Mouse (Mus musculus): ENCODE results near the gene Cyp1a2. TPM values are rescaled to one million over a fixed set of nuclear protein-coding genes. Genes with fewer than 3 reads are reported as not detected.

Gene Cyp1a2
- total RNA-seq, 2 experiments from 2014 or later, result not detected

GRCm38 (mm10) chr9:57647286-57648108 is 36.0 kb downstream of the Cyp1a2 start:
- DNase-seq (ENCODE audit: low spot score in 2 of 2), result no peak

GRCm38 (mm10) chr9:57646551-57647103 is 36.9 kb downstream of the Cyp1a2 start:
- DNase-seq (ENCODE audit: low spot score in 2 of 2), result no peak

DNA sequence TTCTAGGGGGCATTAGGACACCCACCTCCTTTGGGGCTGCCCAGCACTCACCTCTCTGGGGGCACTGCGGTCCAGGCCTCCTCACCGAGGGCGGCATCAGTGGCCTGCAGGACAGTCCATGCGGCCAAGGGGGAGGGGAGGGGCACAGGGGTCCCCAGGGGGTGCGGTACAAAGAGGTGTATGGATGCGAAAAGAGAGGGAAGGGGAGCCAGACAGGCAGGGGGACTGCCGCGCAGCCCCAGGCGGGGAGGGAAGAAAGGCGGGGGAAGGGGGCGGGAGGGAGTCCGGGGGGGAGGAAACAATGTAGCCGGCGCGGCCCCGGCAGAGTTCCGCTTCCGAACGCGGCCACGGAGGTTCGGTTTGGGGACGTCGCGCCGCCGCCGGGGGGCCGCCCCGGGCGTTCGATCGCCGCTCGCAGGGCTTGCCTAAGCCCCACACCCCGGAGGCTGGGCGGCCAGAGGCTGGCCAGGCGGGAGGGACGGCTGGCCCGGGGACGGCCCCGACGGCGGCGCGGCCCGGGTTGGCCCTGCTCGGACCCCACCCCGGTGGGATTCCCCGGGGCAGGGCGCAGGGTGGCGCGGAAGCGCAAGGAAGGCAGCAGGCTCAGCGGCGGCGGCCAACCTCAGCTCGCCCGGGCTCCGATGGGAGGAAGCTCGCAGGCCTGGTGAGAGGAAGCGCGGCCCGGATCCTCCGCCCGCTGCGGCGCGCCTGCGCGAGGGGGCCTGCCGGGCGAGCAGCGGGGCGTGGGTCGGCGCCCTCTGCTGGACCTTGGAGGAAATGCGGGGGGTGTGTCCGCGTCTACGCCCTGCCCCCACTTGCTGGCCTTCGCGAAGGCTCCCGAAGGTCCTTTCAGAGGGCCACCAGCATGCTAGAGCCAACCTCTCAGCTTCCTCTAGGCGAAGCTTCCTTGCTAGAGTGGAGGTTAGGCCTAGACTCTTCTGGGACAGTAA is 38.3 kb downstream of the Cyp1a2 start:
- peak; percentile 86 to 94 for DNase-seq (ENCODE audit: low spot score in 2 of 2)

DNA sequence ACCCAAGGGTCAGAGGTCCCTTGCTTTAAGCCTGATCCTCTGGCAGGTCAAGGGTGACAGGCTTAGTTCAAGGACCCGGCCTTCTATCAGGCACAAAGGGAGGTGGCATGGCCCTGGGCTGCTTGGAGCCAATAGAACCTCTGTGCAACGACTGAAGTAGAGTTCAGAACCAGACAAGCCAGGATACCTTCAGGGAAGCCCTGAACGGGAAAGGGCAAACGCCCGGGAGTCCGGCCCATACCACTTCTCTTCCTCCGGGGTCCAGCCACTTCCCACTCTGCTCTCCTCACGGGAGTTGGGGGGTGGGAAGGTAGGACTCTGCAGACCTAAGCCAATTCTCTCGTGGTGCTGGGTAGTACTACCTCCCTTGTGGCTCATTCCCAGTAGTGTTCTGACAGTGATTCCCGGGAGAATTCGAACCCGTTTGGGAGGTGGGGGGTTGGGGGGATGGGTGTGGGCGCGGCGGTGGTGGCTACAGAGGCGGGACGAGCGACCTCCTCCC is 39.0 kb downstream of the Cyp1a2 start:
- DNase-seq (ENCODE audit: low spot score in 2 of 2), result no peak

- DNase-seq (ENCODE audit: low spot score in 2 of 2), result no peak
These were observed 39.7 kb downstream of the Cyp1a2 start for GRCm38 (mm10) chr9:57643856-57644180.

DNA sequence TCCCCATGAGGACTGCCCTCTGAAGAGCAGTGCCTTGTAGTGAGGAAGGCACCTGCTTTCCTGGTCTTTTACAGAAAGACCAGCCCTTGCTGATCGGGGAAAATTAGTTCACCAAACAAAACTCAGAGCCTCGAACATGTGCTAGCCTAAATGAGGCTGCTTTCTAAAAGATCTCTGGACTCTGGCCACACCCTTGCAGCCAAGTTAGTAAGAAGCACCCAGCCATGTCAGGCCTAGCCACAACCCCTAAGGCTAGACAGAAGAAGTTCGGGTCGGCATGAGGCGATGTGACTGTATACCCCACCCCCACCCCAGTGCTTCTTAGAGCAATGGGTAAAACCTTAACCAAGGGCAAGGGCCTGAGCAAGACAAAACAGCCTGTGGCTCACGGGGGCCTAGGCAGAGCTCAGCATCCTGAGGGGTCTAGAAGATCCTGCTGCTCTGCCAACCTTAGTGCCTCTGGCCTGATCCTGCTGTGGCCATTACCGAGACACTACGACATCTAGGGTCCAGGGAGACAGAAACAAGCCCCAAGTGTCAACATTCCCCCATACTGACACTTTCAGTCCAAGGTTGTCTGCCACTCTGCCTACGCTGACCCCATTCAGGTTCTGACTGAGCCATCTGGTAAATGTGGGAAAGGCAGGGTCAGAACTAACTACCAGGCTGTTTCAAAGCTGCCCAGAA is 40.2 kb downstream of the Cyp1a2 start:
- no peak for DNase-seq (ENCODE audit: low spot score in 2 of 2)

DNA sequence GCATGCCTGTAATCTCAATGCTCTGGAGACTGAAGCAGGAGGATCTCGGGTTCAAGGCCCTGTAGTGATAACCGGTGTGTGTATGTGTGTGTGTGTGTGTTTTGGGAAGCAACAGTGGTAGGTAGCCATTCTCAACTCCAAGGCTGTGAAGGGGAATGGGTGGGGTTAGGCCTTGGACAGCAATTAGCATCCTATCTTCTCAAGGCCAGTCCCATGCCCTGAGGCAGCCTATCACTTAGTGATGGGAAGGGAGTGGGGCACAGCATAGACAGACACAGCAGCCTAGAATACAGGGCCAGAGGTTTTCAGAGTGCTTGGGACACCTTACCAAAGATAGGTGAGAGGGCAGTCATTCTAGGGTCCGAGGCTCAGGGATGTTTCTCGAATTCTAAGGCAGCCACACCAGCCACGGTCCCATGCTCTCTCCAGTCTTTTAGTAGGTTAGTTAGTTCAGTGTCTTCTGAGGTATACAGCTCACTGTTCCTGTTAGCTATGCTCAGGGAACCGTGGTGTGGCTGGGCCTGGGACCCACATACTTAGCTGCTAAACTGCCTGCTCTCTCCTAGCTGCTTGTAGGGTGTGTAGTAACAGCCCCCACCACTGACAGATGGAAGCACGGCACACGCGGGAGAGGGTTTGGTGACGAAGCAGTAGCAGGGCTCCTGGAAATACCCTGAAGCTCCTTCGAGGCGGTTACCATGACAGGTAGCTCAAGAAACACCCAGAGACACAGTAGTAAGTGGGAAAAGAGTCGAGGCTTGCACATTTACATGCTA is 41.5 kb downstream of the Cyp1a2 start:
- DNase-seq (ENCODE audit: low spot score in 2 of 2), result peak in 1 of 2 experiments; percentile 46

DNA sequence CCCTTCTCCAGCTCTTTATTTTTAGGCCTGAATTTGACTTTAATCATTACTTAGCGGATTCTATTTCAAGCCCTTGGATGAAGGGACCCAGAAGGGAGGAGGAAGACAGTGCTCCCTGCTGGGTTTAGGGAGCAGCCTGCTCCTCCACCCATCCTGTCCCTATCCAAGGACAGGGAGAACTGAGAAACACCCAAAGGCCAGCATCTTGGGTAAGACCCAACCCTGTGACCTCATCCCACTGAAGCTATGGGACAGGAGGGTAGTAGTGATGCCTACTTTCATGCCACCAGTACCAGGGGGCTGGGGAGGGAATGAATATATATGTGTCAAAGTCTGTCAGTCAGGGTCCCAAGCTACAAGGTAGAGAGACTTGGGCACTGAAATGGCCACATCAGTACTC is 42.5 kb downstream of the Cyp1a2 start:
- DNase-seq (ENCODE audit: low spot score in 2 of 2), result no peak

GRCm38 (mm10) chr9:57640384-57640783 is 43.1 kb downstream of the Cyp1a2 start:
- DNase-seq (ENCODE audit: low spot score in 2 of 2), result no peak

DNA sequence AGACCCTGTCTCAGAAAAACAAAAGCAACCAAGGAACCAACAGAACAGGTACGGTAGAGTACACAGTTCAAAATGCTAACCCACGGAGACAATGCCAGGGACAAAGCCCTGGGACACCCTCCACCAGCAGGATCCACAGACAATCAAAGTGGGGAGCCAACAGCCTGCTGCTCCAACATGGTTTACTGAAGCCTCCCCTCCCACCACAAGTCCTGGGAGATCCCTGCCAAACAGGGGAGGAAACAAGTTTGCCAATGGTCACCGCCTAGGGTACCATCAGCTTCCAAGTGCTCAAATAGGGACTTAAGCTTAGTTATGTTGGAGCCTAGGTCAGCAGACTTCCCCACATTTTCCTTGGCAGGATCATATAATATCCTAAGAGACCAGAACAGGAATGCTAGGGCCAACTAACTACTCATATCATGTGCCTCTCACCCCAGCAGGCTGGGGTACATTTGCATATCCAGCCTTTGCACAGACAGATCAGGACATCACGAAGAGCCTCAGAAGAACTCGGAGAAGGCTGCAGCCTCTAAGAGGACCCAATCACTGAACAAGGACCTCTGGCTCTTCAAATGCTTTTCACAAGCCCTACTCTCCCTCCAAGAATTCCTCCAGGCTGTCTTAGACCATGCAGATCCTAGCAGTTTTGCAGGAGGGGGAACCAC is 43.7 kb downstream of the Cyp1a2 start:
- DNase-seq (ENCODE audit: low spot score in 2 of 2), result no peak

GRCm38 (mm10) chr9:57638651-57639459 is 44.6 kb downstream of the Cyp1a2 start:
- DNase-seq (ENCODE audit: low spot score in 2 of 2), result no peak

GRCm38 (mm10) chr9:57637741-57638322 is 45.7 kb downstream of the Cyp1a2 start:
- DNase-seq (ENCODE audit: low spot score in 2 of 2), result peak in 1 of 2 experiments; percentile 36

DNA sequence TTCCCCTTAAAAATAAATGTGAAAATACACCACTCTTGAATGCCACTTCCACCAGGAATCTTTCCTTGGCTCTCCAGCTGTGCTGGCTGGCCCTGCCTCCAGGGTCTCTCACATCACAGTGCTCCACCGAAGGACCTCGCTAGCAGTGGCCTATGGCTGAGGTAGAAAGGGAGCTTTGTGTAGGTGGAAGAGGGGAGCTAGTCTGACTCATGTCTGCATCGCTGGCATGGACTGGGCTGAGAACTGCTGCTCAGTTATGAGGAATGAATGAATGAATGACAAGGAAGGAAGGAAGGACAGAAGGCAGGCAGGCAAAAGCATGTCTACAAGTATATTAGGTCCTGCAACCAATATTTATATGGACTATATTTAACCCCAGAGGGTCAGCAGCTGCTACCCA is 46.2 kb downstream of the Cyp1a2 start:
- no peak for DNase-seq (ENCODE audit: low spot score in 2 of 2)

DNA sequence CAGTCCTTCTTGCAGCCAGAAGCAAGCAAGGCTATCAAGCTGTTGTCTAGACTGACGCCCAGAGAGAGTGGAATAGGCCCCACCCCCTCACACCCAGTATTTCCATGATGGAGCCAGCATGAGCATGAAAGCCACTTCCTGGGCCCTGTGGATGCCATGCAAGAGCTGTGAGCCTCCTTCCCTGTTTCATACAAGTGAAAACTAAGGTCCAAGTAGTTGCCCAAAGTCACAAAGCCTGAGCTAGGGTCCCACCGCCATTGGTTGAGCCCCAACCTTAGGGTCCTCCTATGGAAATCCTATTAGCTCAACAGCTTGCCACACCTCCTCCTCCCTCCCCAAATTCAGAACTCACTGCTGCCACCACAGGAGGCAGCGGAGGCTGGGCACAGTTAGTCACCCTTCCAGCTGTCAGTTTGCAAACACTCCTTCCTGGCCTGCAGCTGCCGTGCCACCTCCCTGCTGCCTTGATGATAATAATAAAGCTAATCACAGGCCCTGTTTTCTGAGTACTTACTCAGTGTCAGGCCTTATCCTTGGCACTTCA is 50.0 kb downstream of the Cyp1a2 start:
- DNase-seq (ENCODE audit: low spot score in 2 of 2), result peak; percentile 57 to 70

GRCm38 (mm10) chr9:57629118-57629874 is 54.2 kb downstream of the Cyp1a2 start:
- DNase-seq (ENCODE audit: low spot score in 2 of 2), result peak; percentile 58 to 79

GRCm38 (mm10) chr9:57628717-57629116 is 54.8 kb downstream of the Cyp1a2 start:
- DNase-seq (ENCODE audit: low spot score in 2 of 2), result no peak

DNA sequence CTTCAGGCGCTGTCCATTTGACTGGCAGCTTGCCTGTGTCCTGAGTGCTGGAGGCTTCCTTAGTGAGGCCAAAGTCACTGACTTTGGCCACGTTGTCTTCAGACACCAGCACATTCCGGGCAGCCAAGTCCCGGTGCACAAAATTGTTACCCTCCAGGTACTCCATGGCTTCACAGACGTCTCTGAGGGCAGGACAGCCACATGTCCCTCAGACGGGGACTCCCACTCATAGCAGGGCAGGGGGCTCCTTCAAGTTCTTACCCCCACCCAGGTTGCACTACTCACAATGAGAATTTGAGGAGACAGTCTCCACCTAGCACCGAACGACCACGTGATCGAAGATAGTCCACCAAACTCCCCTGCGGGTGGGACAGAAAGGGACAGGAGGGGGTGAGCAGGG is 55.6 kb downstream of the Cyp1a2 start:
- DNase-seq (ENCODE audit: low spot score in 2 of 2), result no peak
